Mouse (Mus musculus): Measurements from ENCODE around the gene Tspan5.

The Tspan5 gene

GRCm38 (mm10) chr3:138744030-138744774, 2.2 kb downstream of the Tspan5 start:
- in situ Hi-C loops (cut with MboI), result no loop called here

DNA sequence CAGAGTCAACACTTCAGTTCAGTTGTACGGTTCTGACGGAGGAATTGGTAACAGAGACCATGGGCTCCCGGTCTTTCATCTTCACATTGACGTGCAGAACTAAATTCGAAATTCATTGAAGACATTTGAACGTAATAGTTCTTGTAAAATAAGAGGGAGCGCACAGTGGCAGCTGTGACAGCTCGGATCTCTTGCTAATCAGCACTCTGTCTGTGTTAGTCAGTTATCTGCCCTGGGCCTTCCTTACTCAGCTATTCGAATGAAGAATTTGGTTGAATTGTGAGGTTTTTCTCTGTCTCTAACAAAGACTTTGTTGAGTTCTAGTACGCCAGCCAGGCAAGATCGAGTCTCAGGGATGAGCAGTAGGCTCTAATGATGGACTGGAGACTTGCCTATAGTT, 3.1 kb downstream of the Tspan5 start:
- in situ Hi-C loops (cut with MboI), result no loop called here

GRCm38 (mm10) chr3:138745596-138745995, 3.6 kb downstream of the Tspan5 start:
- in situ Hi-C loops (cut with MboI), result no loop called here

DNA sequence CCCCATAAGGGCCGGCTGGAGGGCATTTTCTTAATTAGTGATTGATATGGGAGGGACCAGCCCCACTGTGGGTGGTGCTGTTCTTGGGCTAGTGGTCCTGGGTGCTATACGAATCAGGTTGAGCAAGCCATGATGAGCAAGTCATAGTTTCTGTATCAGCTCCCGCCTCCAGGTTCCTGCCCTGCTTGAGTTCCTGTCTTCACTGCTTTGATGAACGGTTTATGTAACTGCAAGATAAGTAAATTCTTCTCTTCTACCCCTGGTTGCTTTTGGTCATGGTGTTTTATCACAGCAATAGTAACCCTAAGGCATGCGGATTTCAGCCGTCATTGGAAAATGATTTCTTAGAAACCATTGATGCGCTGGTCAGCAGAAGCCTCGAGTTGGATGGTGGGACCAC, 4.6 kb downstream of the Tspan5 start:
- in situ Hi-C loops (cut with MboI), result no loop called here

DNA sequence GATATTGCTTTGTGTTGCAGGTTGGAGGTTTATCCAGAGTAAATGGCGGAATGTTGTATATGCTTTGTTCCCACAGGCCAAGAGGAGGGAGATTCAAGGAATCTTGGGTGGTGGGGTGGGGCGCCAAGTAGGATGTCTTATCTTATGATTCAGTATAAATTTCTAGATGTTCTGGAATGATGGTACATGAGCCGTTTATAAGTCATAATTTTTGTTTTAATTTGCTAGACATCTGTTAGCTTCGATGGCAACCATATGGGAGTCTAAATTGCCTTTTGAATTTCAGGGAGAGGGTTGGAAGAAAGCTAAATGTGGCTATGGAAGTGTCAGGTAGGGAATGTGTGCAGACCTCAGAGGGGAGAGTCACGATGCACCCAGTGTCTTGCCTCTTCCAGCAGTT, 5.0 kb downstream of the Tspan5 start:
- in situ Hi-C loops (cut with MboI), result no loop called here

- in situ Hi-C loops (cut with MboI), result no loop called here
These were observed 6.0 kb downstream of the Tspan5 start for GRCm38 (mm10) chr3:138747985-138748384.

DNA sequence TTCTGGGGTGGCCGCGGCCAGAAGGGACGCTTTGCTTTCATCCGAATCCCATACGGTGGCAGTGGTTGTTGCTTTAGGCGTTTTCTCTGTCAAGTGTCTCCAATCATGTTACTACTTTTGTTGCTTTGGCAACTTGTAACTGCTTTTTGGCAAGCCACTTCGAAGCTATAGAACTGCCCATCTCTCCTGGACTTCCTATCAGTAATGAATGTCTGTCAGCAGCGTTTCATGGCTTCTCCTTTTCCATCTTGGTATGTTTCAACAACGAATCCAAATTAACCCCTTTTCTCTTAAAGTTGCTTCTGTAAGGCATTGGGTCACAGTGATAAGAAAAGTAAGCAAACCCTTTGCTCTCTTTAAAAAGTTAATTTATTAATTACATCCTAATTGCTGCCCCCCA, 7.7 kb downstream of the Tspan5 start:
- in situ Hi-C loops (cut with MboI), result no loop called here

- in situ Hi-C loops (cut with MboI), result no loop called here
These were observed 9.3 kb downstream of the Tspan5 start for GRCm38 (mm10) chr3:138751328-138751727.

GRCm38 (mm10) chr3:138752056-138752455, 10.1 kb downstream of the Tspan5 start:
- in situ Hi-C loops (cut with MboI), result no loop called here

GRCm38 (mm10) chr3:138752769-138753168, 10.8 kb downstream of the Tspan5 start:
- in situ Hi-C loops (cut with MboI), result no loop called here

- in situ Hi-C loops (cut with MboI), result no loop called here
These were observed 11.3 kb downstream of the Tspan5 start for GRCm38 (mm10) chr3:138753182-138753885.

DNA sequence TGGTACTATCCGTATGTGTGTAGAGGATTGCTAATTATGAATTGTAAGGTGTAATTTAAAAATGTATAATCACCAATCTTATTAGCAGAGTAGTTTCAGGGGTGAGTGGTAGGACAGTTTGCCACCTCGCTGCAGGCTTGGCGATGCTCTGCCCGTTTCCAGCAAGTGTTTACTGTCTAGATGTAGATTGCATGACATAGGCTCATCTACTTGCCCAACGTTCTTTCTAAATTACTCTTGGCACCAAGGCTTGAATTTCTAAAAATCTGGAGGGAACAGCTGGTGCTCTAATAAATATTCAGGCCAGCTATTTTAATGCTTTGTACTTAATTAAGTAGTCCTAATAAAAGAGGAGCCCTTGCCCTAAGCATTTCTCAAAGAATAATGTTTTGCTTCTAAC, 12.3 kb downstream of the Tspan5 start:
- in situ Hi-C loops (cut with MboI), result no loop called here

DNA sequence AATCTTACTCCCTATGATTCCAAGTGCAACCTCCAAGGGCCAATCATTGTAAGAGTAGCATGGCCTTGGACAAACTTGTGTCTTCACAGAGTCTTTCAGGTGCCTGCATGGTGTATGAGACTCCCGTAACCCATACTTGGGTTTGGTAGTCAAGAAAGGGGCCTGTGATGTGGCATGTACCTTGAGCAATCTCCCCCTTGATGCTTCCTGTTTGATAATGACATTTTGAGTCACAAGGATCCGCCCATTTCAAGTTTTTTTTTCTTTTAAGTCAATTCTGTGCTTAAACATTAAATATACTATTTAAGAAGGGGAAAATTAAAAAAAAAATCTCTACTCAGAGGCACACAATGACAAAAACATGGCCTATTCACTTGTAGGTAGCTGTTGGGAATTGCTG, 15.3 kb downstream of the Tspan5 start:
- in situ Hi-C loops (cut with MboI), result no loop called here

- in situ Hi-C loops (cut with MboI), result no loop called here
These were observed 18.1 kb downstream of the Tspan5 start for GRCm38 (mm10) chr3:138759968-138760684.

DNA sequence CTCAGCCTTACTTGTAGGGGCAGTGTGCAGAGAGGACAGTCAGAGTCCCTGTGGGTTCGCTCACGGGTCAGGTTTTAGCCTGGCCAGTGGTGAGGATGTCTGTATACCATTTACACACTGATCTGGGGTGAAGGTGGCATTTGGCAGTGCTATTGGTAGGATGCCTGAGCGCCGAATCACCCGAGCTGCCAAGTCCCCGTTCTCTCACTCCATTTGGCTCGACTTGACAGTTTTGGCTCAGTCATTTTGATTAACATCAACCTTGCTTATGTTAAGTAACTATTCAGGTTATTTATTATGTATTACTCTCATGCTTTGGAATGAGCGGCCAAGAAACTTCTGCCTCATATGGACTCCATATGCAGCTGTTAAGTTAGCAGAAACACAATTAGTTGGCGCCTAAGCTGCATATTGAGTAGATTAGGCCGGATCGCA, 18.7 kb downstream of the Tspan5 start:
- in situ Hi-C loops (cut with MboI), result no loop called here

DNA sequence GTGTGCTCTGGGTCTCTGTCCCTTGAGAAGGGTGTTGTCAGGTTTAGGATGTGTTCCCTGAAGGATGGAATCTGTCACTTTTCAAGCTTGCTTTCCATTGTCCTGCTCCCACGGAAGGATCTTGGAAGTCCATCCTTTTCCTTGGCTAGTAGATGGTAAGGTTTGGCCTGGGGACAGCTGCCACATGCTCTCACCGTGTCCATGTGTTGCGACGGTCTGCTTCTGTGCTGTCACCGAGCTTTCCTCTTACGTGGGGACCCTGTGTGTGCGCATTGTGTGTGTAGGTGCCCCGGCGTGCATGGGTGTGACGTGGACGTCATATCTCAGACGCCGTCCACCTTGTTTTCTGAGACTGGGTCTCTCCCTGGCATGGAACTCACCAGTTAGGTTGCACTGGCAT, 19.5 kb downstream of the Tspan5 start:
- in situ Hi-C loops (cut with MboI), result no loop called here

GRCm38 (mm10) chr3:138763941-138764340, 21.9 kb downstream of the Tspan5 start:
- in situ Hi-C loops (cut with MboI), result no loop called here

DNA sequence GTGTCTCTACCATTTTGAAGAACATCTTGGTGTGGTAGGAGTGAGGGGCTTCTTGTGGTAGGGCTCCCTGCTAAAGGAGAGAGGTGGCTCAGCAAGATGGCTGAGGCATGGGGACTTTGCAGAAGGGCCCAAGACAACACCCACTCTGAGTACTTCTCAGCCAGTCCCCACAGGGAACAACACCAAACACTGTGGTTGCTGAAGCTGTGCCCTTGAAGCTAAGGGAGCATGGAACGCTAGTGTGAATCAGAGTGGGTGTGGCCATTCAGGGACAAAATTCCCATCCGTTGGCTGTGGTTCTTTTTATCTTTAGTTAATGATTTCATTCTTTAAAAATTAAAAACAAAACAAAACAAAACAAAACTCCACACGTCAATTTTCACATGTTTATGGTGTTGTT, 22.8 kb downstream of the Tspan5 start:
- in situ Hi-C loops (cut with MboI), result no loop called here

DNA sequence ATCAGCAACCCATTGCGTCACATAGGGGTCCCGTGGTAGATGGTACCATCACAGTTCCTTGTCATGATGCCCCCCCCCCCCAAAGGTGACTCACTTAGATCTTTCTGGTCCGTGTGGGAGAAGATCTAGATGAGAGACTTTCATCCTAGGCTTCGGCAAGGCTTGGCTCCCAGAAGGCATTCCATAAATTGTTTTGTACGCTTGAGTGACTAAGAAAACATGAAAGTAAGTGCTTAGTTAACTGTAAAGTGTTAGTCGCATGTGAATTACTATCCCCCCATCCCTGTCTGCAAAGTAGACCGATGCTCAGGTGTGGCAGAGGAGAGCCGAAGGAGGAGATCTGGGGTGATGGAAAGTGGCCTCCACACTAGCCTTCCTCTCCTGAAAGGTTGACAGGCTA, 25.0 kb downstream of the Tspan5 start:
- in situ Hi-C loops (cut with MboI), result no loop called here

- in situ Hi-C loops (cut with MboI), result no loop called here
These were observed 26.6 kb downstream of the Tspan5 start for GRCm38 (mm10) chr3:138768541-138769093.

GRCm38 (mm10) chr3:138770650-138771331, 28.8 kb downstream of the Tspan5 start:
- in situ Hi-C loops (cut with MboI), result no loop called here

All from mature B cell (primary cell).